Mouse (Mus musculus) C2C12 (cell line): ENCODE measurements around the gene Sgk1.

Experiments
- CEBPB ChIP-seq: IDR thresholded peaks from one replicate; pipeline ENCODE4 v1.6.1; 2011; ENCODE audit warnings: low read depth, mild to moderate bottlenecking, control low read depth, moderate library complexity
- CTCF ChIP-seq: IDR thresholded peaks from one replicate; pipeline ENCODE4 v1.5.1; 2011; ENCODE audit not compliant: control insufficient read depth, insufficient read depth, insufficient read length
- MYOD1 ChIP-seq: IDR thresholded peaks from one replicate; pipeline ENCODE4 v1.6.1; 2011; ENCODE audit warnings: low read depth; ENCODE audit not compliant: control insufficient read depth, insufficient read length
- USF1 ChIP-seq: IDR thresholded peaks from one replicate; pipeline ENCODE4 v1.6.1; 2011; ENCODE audit warnings: low read depth, mild to moderate bottlenecking, control low read depth, moderate library complexity

- TF ChIP-seq USF1 (peak; percentile 32), CTCF (no peak), CEBPB (no peak), MYOD1 (no peak)
These were observed 125.3 kb downstream of the Sgk1 start for GRCm38 (mm10) chr10:22007160-22007801.
